Mouse (Mus musculus) frontal cortex, adult 2 months (tissue): ENCODE data around the gene Myom1. TPM values are rescaled to one million over a fixed set of nuclear protein-coding genes. Genes with fewer than 3 reads are reported as not detected.

Experiments
- DNase-seq, 2 experiments: peaks; one replicate each; pipeline ENCODE4 v3.0.0; 2022; ENCODE audit warnings: low spot score in 1 of 2; ENCODE audit errors: extremely low spot score in 1 of 2
- polyA plus RNA-seq: library from polyadenylated mRNA; depleted of rRNA; stranded (reverse); fragments of >200 nt; gene quantifications from 2 replicates; pipeline ENCODE4 v1.2.3, GENCODE M21; 2012

Gene Myom1
- polyA plus RNA-seq, 1 experiment = 2.8 TPM

GRCm38 (mm10) chr17:71094438-71094837, 92.0 kb downstream of the Myom1 start:
- DNase-seq = no peak

DNA sequence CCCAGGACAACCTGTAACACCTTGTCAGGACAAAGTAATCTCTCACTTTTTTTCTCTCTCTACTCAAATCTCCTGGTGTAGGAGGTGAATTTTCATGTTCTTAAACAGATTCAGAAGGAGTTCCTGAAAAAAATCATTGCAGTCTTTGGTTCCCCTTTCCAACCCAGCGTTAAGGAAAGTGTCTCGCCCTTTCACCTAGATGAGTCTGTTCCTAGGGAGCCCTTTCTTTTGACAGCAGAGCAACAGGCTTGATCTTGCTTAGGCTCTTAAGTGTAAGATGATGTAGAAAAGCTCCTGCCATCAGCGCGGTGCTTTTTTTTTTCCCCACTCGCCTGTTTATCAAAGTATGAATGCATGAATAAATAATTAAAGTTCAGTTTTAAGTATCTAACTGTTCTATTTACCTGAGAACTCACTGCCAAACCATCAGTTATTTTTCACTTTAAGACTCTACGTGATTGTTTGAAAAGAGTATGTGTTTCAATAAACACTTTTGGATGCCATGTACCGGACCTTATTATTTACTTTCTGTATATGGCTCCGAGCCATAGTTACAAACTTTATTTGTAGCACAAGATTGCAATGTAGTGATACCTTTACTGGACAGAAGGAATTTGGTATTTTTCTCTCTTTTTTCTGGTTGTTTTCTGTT, 94.2 kb downstream of the Myom1 start:
- no peak for DNase-seq

GRCm38 (mm10) chr17:71097209-71097597, 94.8 kb downstream of the Myom1 start:
- no peak for DNase-seq

DNA sequence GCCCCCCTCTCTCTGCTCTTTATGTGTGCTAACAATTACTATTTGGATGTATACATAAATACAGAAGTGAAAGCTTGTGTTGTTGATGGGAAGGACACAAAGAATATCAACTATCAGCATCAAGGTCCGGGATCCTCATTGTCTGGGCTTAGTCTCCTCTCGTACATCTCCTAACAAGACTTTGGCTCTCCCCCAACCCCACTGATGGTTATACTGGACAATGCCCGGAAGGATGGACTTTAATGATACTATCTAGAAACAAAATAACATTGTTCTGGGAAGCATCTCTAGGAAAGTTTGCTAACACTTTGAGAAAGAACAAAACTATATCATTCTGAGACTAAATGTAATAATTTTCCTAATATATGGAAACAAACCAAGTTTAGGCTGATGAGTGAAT, 96.2 kb downstream of the Myom1 start:
- no peak for DNase-seq

GRCm38 (mm10) chr17:71102571-71103551, 100.4 kb downstream of the Myom1 start:
- DNase-seq = peak in 1 of 2 experiments; percentile 36

GRCm38 (mm10) chr17:71105297-71105696, 102.9 kb downstream of the Myom1 start:
- no peak for DNase-seq

DNA sequence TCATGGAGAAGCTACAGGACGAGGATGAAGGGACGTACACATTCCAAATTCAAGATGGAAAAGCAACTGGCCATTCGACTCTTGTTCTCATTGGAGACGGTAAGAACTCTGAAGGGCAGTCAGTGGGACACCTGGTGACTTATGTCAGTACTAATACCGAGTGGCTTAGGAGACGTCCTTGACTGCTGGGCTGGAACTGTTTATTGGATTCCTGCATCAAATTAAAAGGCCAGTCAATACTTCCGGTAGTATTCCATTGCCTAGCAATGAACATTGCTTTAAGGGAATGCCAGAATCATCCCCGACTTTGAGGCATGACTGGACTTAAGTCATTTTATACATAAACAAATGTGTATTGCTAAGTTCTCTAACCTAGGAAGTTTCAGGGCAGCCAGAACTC, 103.8 kb downstream of the Myom1 start:
- DNase-seq = no peak

GRCm38 (mm10) chr17:71110753-71111265, 108.4 kb downstream of the Myom1 start:
- no peak for DNase-seq

GRCm38 (mm10) chr17:71112689-71113088, 110.3 kb downstream of the Myom1 start:
- DNase-seq = no peak

GRCm38 (mm10) chr17:71114282-71114681, 111.8 kb downstream of the Myom1 start:
- no peak for DNase-seq

GRCm38 (mm10) chr17:71117956-71118355, 115.5 kb downstream of the Myom1 start:
- no peak for DNase-seq

GRCm38 (mm10) chr17:71118607-71119006, 116.2 kb downstream of the Myom1 start:
- DNase-seq = no peak

- no peak for DNase-seq
Observed at GRCm38 (mm10) chr17:71120626-71121025, 118.2 kb downstream of the Myom1 start.

DNA sequence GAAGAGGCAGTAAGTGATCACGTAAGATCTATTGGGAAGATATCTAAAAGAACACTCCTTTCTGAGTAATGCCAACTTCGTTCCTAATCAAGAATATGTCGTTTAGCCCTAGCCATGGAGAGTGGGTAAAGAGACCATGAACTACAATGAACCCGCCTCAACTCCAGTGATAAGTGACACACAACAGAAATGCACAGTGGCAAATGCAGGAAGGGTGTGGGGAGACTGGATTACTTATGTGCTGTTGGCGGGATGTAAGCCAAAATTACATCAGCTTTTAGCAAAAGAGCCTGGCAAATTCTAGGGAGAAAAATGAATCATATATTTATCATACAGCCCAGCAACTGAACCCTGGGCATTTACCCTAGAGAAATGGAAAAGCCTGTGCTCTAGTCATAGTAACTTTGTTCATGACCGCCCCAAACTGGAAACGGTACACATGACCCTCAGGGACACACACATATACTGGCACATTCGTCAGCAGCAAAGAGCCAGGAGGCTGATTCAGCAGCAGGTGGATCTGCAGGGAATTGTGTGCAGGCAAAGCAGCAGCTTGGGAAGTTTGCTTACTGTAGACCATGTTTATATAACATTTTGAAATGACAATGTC, 121.7 kb downstream of the Myom1 start:
- peak in 1 of 2 experiments; percentile 50 for DNase-seq

DNA sequence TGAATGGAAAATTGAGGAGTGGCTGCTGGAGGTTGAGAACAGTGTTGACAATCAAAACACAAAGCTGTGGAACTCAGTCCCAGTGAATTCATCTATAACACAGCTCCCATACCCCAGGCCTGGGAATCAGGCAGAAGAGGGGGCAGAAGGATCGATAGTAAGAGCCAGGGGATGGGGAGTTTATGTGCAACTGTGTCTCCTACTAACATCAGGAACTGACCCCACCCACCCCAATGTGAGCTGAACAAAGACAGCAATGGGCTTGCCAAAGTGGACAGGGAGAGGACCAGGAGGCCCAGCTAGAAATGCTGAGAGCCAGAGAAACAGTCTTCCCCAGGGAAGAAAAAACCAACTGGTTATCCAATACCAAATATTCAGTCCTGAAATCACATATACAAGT, 122.2 kb downstream of the Myom1 start:
- DNase-seq = no peak

DNA sequence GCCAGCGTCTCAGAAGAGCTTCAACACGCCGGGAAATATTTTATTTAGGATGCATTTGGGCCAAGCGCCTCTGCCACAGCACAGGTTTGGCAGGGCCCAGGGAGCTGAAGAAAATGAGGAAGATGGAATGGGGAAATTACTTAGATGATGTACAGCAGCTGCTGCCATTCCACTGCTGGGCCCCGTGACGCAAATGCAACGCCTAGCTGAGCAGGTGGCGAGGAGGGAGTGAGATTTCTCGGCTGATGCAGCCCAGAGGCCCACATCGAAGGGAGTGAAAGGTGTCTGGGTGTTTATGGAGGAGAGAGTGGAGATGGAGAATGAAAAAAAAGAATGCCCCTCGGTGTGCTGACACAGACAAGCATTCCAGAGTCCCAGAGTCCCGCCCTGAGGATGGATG, 123.1 kb downstream of the Myom1 start:
- DNase-seq = peak in 1 of 2 experiments; percentile 70

DNA sequence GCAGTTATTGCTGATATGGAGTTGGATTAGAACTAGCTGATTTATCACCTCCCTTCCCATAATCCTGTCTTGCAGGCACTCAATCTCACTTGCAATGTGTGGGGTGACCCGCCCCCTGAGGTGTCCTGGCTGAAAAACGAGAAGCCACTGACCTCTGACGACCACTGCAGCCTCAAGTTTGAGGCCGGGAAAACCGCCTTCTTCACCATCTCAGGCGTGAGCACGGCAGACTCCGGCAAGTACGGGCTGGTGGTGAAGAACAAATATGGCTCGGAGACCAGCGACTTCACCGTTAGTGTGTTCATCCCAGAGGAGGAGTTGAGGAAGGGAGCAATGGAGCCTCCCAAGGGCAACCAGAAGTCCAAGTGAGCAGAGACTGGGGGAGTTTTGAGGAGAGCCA, 123.6 kb downstream of the Myom1 start:
- no peak for DNase-seq

DNA sequence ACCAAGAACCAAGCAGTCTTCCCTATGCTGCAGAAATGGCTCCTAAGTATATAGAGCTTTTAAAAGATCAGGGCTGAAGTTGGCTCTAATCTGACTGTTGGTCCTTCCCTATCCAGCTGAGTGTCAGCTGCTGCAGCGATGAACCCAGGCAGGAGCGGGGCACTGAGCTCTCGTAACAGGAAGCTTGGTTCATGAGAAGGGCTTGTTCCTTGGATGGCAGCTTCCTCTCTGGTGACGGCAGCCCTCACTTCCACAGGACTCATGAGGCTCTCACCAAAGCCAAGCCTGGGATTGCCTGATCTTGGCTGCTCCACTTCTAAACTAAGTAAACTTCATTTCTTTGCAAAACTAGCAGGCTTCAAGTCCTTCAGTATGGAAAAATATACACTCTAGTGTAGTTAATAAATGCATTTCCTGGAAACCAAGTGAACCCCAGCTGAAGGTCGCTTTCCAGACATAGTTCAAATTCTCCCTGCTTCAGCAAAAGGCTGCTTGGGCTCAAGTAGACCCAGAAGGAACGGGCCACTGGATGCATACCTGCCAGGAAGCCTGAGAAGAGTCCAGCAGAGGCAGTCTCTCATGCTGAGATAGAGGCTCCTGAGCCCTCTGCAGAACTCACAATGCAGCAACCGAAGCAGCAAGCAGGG, 125.2 kb downstream of the Myom1 start:
- DNase-seq = no peak

- peak; percentile 46 to 52 for DNase-seq
Observed at GRCm38 (mm10) chr17:71129489-71130261, 127.2 kb downstream of the Myom1 start.

DNA sequence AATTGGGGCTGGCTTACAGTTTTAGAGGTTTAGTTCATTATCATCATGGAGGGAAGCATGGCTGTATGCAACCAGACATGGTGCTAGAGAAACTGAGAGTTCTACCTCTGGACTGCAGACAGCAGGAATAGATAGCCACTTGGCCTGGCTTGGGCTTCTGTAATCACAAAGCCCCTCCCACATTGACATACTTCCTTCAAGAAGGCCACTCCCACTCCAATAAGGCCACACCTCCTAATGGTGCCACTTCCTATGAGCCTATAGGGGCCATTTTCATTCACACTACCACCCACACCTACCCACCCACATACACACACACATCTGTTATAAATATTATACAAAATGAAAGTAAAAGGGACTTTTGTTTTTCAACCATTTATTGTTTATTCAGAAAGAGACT, 129.8 kb downstream of the Myom1 start:
- no peak for DNase-seq
